Mouse (Mus musculus) olfactory bulb, adult 2 months (tissue): Measurements from ENCODE around the gene Trim14. TPM values are rescaled to one million over a fixed set of nuclear protein-coding genes. Genes with fewer than 3 reads are reported as not detected.

Source experiments
- H3K27ac ChIP-seq: fragments of 200-500 bp; 2 replicates; pipeline ENCODE4 v1.5.1; 2012; ENCODE audit warnings: low read depth, low read length; ENCODE audit not compliant: insufficient read depth
- H3K4me1 ChIP-seq: fragments of 200-500 bp; 2 replicates; pipeline ENCODE4 v1.6.1; 2012; ENCODE audit warnings: low read length; ENCODE audit not compliant: control insufficient read depth, insufficient read depth
- H3K4me3 ChIP-seq: fragments of 200-500 bp; 2 replicates; pipeline ENCODE4 v1.5.1; 2012; ENCODE audit warnings: mild to moderate bottlenecking, low read depth, low read length, moderate library complexity; ENCODE audit not compliant: insufficient read depth
- CTCF ChIP-seq: fragments of 200-500 bp; IDR thresholded peaks from 2 replicates; pipeline ENCODE4 v1.5.1; 2012; ENCODE audit warnings: low read depth, mild to moderate bottlenecking, low read length, moderate library complexity; ENCODE audit not compliant: insufficient read depth
- POLR2A ChIP-seq: fragments of 200-500 bp; IDR thresholded peaks from 2 replicates; pipeline ENCODE4 v1.6.1; 2012; ENCODE audit warnings: mild to moderate bottlenecking, low read depth, low read length, moderate library complexity; ENCODE audit not compliant: insufficient read depth
- WGBS: fragments of 180-500 bp; shearing (Covaris S2); methylation state at CpG from one replicate; pipeline ENCODE4 v1.1.7; 2018; 5-methylcytosine and 5-hydroxymethylcytosine counted together
- polyA plus RNA-seq: library from polyadenylated mRNA; stranded (reverse); fragments of >200 nt; gene quantifications from 2 replicates; pipeline ENCODE4 v1.2.4, GENCODE M21; 2012; ENCODE audit warnings: low replicate concordance; ENCODE audit not compliant: missing spikeins, insufficient read depth, insufficient read length

Trim14 gene
- polyA plus RNA-seq, 1 experiment: not detected

- Histone ChIP-seq H3K4me1 (no peaks in the 10 kb centered on the region), H3K4me3 (no peak overlapping the region), H3K27ac (no peak overlapping the region)
- 87% methylated on average over 2 of the region's 2 CpGs for WGBS
- TF ChIP-seq CTCF: no peak
- TF ChIP-seq POLR2A: no peak
These were observed 15.4 kb downstream of the Trim14 start for GRCm38 (mm10) chr4:46520491-46520890.

DNA sequence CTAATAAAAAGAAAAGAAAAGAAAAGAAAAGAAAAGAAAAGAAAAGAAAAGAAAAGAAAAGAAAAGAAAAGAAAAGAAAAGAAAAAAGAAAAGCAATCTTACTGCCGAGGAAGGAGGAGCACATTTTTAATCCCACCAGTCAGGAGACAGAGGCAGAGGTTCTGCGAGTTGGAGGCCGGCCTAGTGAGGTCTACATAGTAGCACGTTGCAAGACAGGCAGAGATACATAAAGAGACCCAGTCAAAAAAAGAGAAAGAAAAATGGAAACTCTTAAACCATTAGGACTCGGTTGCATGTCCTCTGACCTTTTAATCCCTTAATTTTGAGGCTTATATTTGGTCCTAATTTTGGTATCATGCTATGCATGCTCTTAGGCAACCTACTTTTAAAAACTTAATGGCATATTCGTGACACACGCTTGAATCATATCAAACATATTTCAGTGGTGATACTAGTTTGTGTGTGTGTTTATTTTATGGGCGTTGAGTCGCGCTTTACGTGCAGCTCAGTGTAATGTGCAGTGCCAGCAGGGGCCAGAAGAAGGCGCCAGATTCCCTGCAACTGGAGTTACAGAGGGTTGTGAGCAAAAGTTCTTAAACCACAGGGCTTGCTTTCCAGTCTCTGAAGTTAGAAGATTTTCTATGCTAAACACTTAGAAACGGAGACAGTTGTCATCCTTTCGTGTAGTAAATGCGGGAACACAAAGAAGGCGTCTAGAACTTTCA, 28.0 kb downstream of the Trim14 start:
- no peak overlapping the region for H3K4me3 ChIP-seq
- H3K27ac ChIP-seq: no peak overlapping the region
- peaks cover 8% of the 10 kb centered on the region for H3K4me1 ChIP-seq
- TF ChIP-seq CTCF (peak; percentile 47), POLR2A (no peak)
- 9% methylated on average over 16 of the region's 16 CpGs for WGBS

GRCm38 (mm10) chr4:46506801-46507610, 28.9 kb downstream of the Trim14 start:
- TF ChIP-seq CTCF (no peak), POLR2A (peak; percentile 65)
- Histone ChIP-seq H3K4me1 (peaks cover 8% of the 10 kb centered on the region), H3K4me3 (peak overlapping the region; percentile 64), H3K27ac (no peak overlapping the region)
- WGBS: under 1% methylated on average over 86 of the region's 94 CpGs

DNA sequence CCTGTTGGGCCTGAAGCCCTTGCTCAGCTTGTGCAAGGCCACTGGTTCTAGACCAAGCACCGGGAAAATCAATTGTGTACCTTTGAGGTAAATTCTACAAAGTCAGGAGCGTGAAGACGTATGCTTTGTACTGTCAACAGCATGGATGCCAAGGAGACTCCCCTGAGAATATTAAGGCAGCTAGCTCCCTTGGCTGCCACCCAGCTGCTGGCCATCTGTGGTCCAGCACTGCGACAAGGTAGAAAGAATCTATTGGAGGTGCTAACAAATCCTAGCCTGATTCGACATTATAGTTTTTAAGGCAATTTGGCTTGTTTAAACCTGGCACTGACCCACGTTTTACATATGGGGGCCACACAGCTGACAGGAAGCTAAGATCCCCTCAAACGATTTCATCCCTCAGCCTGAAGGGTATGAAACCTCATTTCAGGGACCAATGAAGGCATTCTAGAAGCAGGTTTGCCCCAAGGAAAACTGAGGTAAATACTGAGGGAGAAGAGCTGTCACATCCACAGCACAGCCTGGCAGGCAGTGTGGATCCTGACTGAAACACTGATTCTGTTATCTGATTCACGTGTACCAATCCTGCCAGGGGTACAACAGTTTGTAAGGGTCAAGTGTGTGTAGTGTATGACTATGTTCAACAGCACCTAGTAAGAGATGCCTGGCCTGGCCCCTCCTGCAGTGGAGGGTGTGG, 30.4 kb downstream of the Trim14 start:
- TF ChIP-seq CTCF (no peak), POLR2A (no peak)
- Histone ChIP-seq H3K4me3 (no peak overlapping the region), H3K4me1 (peaks cover 8% of the 10 kb centered on the region), H3K27ac (no peak overlapping the region)
- 79% methylated on average over 8 of the region's 8 CpGs for WGBS

DNA sequence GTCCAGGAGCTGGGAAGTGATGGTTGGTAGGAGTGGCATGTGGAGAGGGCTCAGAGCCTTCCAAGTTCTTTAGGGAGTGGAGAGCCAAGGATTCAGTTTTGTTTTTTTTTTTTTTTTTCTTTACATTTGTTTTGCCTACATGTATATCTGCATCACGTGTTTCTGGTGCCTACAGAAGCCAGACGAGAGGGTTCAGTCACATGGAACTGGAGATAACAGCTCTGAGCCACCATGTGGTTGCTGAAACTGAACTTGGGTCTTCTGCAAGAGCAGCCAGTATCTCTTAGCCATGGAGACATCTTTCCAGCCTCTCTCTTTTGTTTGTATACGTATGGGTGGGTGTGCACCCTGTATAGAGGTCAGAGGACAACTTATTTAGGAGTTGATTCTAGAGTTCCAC, 32.1 kb downstream of the Trim14 start:
- Histone ChIP-seq H3K4me1 (peaks cover 8% of the 10 kb centered on the region), H3K4me3 (no peak overlapping the region), H3K27ac (no peak overlapping the region)
- WGBS: 86% methylated on average over 3 of the region's 3 CpGs
- TF ChIP-seq CTCF (no peak), POLR2A (no peak)

DNA sequence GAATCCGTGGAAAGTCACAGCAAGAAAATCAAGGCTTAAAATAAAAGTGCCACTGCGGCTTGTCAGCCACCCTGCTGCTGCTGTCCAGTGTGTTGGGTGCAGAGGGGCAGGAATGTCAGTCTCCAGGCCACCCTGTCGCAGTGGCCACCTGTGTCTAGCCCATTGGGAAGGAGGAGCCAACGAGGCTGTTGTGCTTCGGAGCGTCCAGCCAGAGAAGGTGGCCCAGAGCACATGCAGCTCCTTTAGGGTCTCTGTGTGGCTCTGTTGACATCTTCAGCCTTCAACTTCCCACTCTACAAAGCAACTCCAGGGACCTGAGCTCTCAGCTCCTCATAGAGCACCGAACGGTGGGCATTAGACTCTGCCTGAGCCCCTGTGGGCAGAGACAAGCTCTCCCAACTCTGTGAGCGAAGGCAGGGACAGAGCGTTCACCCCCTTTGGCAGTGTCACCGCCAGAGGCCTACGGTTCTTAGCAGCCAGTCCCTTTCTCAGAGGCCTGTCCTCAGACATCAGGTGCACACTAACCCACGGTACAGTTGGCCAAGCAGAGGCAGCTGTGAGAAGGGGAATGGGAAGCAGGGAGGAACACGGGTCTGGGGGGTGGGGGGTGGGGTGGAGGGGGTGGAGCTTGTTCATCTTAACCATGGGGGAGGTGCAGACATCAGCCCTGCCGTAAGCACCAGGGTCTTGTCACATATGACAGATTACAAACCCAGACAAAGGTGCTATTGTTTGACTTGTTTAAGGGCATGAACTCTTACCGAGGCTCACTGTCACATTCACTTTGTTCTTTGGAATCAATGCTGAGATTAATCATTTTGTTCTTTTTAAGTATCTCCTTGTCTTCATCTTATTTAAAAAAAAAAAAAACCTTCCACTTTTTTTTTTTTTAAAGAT, 33.1 kb downstream of the Trim14 start:
- no peak overlapping the region for H3K27ac ChIP-seq
- H3K4me1 ChIP-seq: peaks cover 8% of the 10 kb centered on the region
- TF ChIP-seq POLR2A (no peak), CTCF (no peak)
- no peak overlapping the region for H3K4me3 ChIP-seq
- whole genome bisulfite sequencing: 79% methylated on average over 16 of the region's 16 CpGs

- 17% methylated on average over 4 of the region's 4 CpGs for WGBS
- TF ChIP-seq POLR2A: no peak
- TF ChIP-seq CTCF: no peak
These were observed 37.0 kb downstream of the Trim14 start for GRCm38 (mm10) chr4:46498976-46499375.

DNA sequence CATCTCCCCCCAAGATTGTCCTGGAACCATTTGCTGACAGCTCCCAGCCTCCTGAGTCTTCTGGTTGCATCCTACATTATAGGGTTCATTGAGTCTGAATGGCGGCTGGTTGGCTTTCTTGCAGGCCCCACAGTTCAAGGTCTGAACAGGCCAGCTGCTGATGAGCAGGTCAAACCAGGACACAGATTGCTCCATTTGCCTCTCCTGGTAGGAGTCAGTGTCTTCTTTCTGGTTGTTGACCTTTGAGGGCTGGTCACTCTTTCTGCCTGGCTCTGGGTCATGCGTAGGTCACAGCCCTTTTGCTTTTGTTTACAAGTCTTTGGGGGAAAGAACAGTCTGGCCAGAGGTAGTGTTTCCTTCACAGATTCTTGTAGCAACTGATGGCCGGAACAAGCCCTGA, 37.4 kb downstream of the Trim14 start:
- TF ChIP-seq POLR2A (no peak), CTCF (no peak)
- H3K4me1 ChIP-seq: no peaks in the 10 kb centered on the region
- H3K27ac ChIP-seq: no peak overlapping the region
- 87% methylated on average over 3 of the region's 3 CpGs for WGBS
- no peak overlapping the region for H3K4me3 ChIP-seq

More at GRCm38 (mm10) chr4:46498976-46499375, 37.0 kb downstream of the Trim14 start:
- H3K4me1 ChIP-seq: no peaks in the 10 kb centered on the region
- no peak overlapping the region for H3K4me3 ChIP-seq
- no peak overlapping the region for H3K27ac ChIP-seq
